Mouse (Mus musculus) forebrain, embryonic 16.5 days (tissue): Measurements from ENCODE around the gene Btbd8. TPM values are rescaled to one million over a fixed set of nuclear protein-coding genes. Genes with fewer than 3 reads are reported as not detected.
A peak's percentile ranks its signal among the peaks of the same experiment; 100 is the strongest.

Source experiments
- ATAC-seq: fragments of 200-750 bp; cut with Nextera tagmentation; 2 replicates; pipeline ENCODE4 v1.8.0; 2017; ENCODE audit warnings: mild to moderate bottlenecking, moderate library complexity
- H3K27ac ChIP-seq: fragments of 300-500 bp; sonication (generic); 2 replicates; pipeline ENCODE4 v1.5.1; 2014; ENCODE audit warnings: low read length, control low read depth
- H3K27me3 ChIP-seq: fragments of 300-500 bp; sonication (generic); replicated peaks from 2 replicates; pipeline ENCODE4 v1.6.1; 2014; ENCODE audit warnings: low read length; ENCODE audit not compliant: control insufficient read depth, insufficient read depth
- H3K36me3 ChIP-seq: fragments of 300-500 bp; sonication (generic); 2 replicates; pipeline ENCODE4 v1.6.1; 2014; ENCODE audit not compliant: control insufficient read depth, insufficient read depth
- H3K4me1 ChIP-seq: fragments of 300-500 bp; sonication (generic); replicated peaks from 2 replicates; pipeline ENCODE4 v1.6.1; 2014; ENCODE audit warnings: low read length; ENCODE audit not compliant: control insufficient read depth, insufficient read depth
- H3K4me2 ChIP-seq: fragments of 300-500 bp; sonication (generic); 2 replicates; pipeline ENCODE4 v1.6.1; 2014; ENCODE audit warnings: mild to moderate bottlenecking, low read length, control low read depth
- H3K4me3 ChIP-seq: fragments of 300-500 bp; sonication (generic); replicated peaks from 2 replicates; pipeline ENCODE4 v1.5.1; 2014; ENCODE audit warnings: mild to moderate bottlenecking, low read length, control low read depth
- H3K9ac ChIP-seq: fragments of 300-500 bp; sonication (generic); replicated peaks from 2 replicates; pipeline ENCODE4 v1.6.1; 2014; ENCODE audit warnings: low read depth, low read length, control low read depth
- H3K9me3 ChIP-seq: fragments of 300-500 bp; sonication (generic); 2 replicates; pipeline ENCODE4 v1.6.1; 2016; ENCODE audit warnings: low read length; ENCODE audit not compliant: control insufficient read depth
- WGBS: fragments of 180-500 bp; shearing (Covaris S2); extraction: QIAGEN DNeasy Blood & Tissue Kit; methylation state at CpG from one replicate; pipeline ENCODE4 v1.1.7; 2014; 5-methylcytosine and 5-hydroxymethylcytosine counted together
- polyA plus RNA-seq: library from polyadenylated mRNA; unstranded; fragments of >200 nt; fragmentation: Nextera tagmentation; extraction: Ambion mirVana; gene quantifications from 2 replicates; pipeline ENCODE4 v1.2.1, GENCODE M21; 2015

The Btbd8 gene
- polyA plus RNA-seq, 1 experiment from 2014 or later, result 31.5 TPM

- Histone ChIP-seq H3K36me3 (no peaks in the 10 kb centered on the region), H3K4me3 (no peak overlapping the region), H3K9me3 (no peaks in the 10 kb centered on the region), H3K9ac (no peak overlapping the region), H3K27ac (no peak overlapping the region), H3K27me3 (no peaks in the 10 kb centered on the region), H3K4me1 (no peaks in the 10 kb centered on the region), H3K4me2 (no peak overlapping the region)
- 74% methylated on average over 4 of the region's 4 CpGs for WGBS
- ATAC-seq, result no peak
Measured at GRCm38 (mm10) chr5:107444251-107444650, 6.5 kb downstream of the Btbd8 start.

GRCm38 (mm10) chr5:107447977-107448376, 10.2 kb downstream of the Btbd8 start:
- Histone ChIP-seq H3K9ac (no peak overlapping the region), H3K4me1 (no peaks in the 10 kb centered on the region), H3K27ac (no peak overlapping the region), H3K27me3 (no peaks in the 10 kb centered on the region), H3K4me3 (no peak overlapping the region), H3K36me3 (no peaks in the 10 kb centered on the region), H3K4me2 (no peak overlapping the region), H3K9me3 (no peaks in the 10 kb centered on the region)
- 80% methylated on average over 4 of the region's 4 CpGs for WGBS
- 0 out of 2 replicates have a peak, but pooled peaks have one; percentile 38 for ATAC-seq

- Histone ChIP-seq H3K9me3 (no peaks in the 10 kb centered on the region), H3K4me1 (no peaks in the 10 kb centered on the region), H3K36me3 (no peaks in the 10 kb centered on the region), H3K4me2 (no peak overlapping the region), H3K9ac (no peak overlapping the region), H3K4me3 (no peak overlapping the region), H3K27me3 (no peaks in the 10 kb centered on the region), H3K27ac (no peak overlapping the region)
- 96% methylated on average over 4 of the region's 4 CpGs for WGBS
- ATAC-seq, result no peak
Measured at GRCm38 (mm10) chr5:107448784-107449183, 11.0 kb downstream of the Btbd8 start.

GRCm38 (mm10) chr5:107449620-107450019, 11.8 kb downstream of the Btbd8 start:
- H3K4me2 ChIP-seq, result no peak overlapping the region
- H3K9me3 ChIP-seq, result no peaks in the 10 kb centered on the region
- no peak overlapping the region for H3K9ac ChIP-seq
- H3K27ac ChIP-seq, result no peak overlapping the region
- no peak for ATAC-seq
- no peaks in the 10 kb centered on the region for H3K4me1 ChIP-seq
- no peak overlapping the region for H3K4me3 ChIP-seq
- no peaks in the 10 kb centered on the region for H3K36me3 ChIP-seq
- 88% methylated on average over 5 of the region's 5 CpGs for WGBS
- H3K27me3 ChIP-seq, result no peaks in the 10 kb centered on the region

GRCm38 (mm10) chr5:107450299-107450698, 12.5 kb downstream of the Btbd8 start:
- ATAC-seq, result no peak

GRCm38 (mm10) chr5:107462147-107463076, 24.6 kb downstream of the Btbd8 start:
- 93% methylated on average over 4 of the region's 4 CpGs for WGBS
- Histone ChIP-seq H3K36me3 (no peaks in the 10 kb centered on the region), H3K9ac (no peak overlapping the region), H3K27me3 (no peaks in the 10 kb centered on the region), H3K4me2 (no peak overlapping the region), H3K9me3 (no peaks in the 10 kb centered on the region), H3K4me3 (no peak overlapping the region), H3K27ac (no peak overlapping the region), H3K4me1 (no peaks in the 10 kb centered on the region)
- no peak for ATAC-seq

More at GRCm38 (mm10) chr5:107450299-107450698, 12.5 kb downstream of the Btbd8 start:
- H3K4me3 ChIP-seq, result no peak overlapping the region
- 92% methylated on average over 5 of the region's 5 CpGs for WGBS
- no peak overlapping the region for H3K27ac ChIP-seq
- no peaks in the 10 kb centered on the region for H3K36me3 ChIP-seq
- H3K4me2 ChIP-seq, result no peak overlapping the region
- H3K9ac ChIP-seq, result no peak overlapping the region
- no peaks in the 10 kb centered on the region for H3K27me3 ChIP-seq
- no peaks in the 10 kb centered on the region for H3K4me1 ChIP-seq
- no peaks in the 10 kb centered on the region for H3K9me3 ChIP-seq

- Histone ChIP-seq H3K4me1 (no peaks in the 10 kb centered on the region), H3K4me2 (no peak overlapping the region), H3K27ac (no peak overlapping the region), H3K36me3 (no peaks in the 10 kb centered on the region), H3K4me3 (no peak overlapping the region), H3K27me3 (no peaks in the 10 kb centered on the region), H3K9me3 (no peaks in the 10 kb centered on the region; the same call in 1 of the 2 replicates), H3K9ac (no peak overlapping the region)
- no peak for ATAC-seq
- 23% methylated on average over 5 of the region's 5 CpGs for WGBS
Measured at GRCm38 (mm10) chr5:107466501-107466900, 28.7 kb downstream of the Btbd8 start.

- ATAC-seq, result no peak
- 71% methylated on average over 4 of the region's 4 CpGs for WGBS
- no peak overlapping the region for H3K9ac ChIP-seq
- no peaks in the 10 kb centered on the region for H3K36me3 ChIP-seq
- no peaks in the 10 kb centered on the region for H3K4me1 ChIP-seq
- H3K27me3 ChIP-seq, result no peaks in the 10 kb centered on the region
- no peak overlapping the region for H3K27ac ChIP-seq
- H3K9me3 ChIP-seq, result no peaks in the 10 kb centered on the region; the same call in 1 of the 2 replicates
- H3K4me3 ChIP-seq, result no peak overlapping the region
- H3K4me2 ChIP-seq, result no peak overlapping the region
Measured at GRCm38 (mm10) chr5:107467098-107467497, 29.3 kb downstream of the Btbd8 start.

GRCm38 (mm10) chr5:107470600-107471329, 33.0 kb downstream of the Btbd8 start:
- Histone ChIP-seq H3K4me2 (no peak overlapping the region), H3K27me3 (no peaks in the 10 kb centered on the region), H3K9ac (no peak overlapping the region), H3K4me3 (no peak overlapping the region), H3K27ac (no peak overlapping the region), H3K36me3 (no peaks in the 10 kb centered on the region), H3K9me3 (no peaks in the 10 kb centered on the region; the same call in 1 of the 2 replicates), H3K4me1 (no peaks in the 10 kb centered on the region)
- ATAC-seq, result no peak
- WGBS, result 86% methylated on average over 10 of the region's 10 CpGs
